30 mouse cellular contexts compared by ENCODE assay signal in genomic region chr11:7156427-7156826, GRCm38 (mm10). TPM values are rescaled to one million over a fixed set of nuclear protein-coding genes. Genes with fewer than 3 reads are reported as not detected.
DNase-seq lines count a peak whose midpoint lies in the region; ATAC-seq and TF ChIP-seq lines count a peak whose summit lies in the region.
"Had no signal": no experiment of that assay in that cellular context is flagged by ENCODE, and none has a peak within 500 bp of the region (broad histone marks: within the 10 kb centered on the region; RNA-seq: fewer than 3 reads in every experiment).

No protein-coding gene starts in this region.

- peaks cover 12% of the 10 kb centered on the region for H3K4me1 ChIP-seq in liver, postnatal 0 days (ENCODE audit: insufficient read depth)
- H3K4me1 ChIP-seq in liver, embryonic 12.5 days: peaks cover 17% of the 10 kb centered on the region

- intact Hi-C loops in gastrocnemius, adult 2 months (cut with DNase I): no loop called here

- no peak overlapping the region for H3K4me3 ChIP-seq in gastrocnemius, adult 2 months
- H3K4me3 ChIP-seq in liver, postnatal 0 days (ENCODE audit: low read depth, low read length): no peak overlapping the region
- no peak overlapping the region for H3K4me3 ChIP-seq in liver, embryonic 12.5 days
- H3K4me3 ChIP-seq: embryonic facial prominence, embryonic 13.5 days; embryonic facial prominence, embryonic 15.5 days; erythroblast, embryonic 14.5 days; forebrain, embryonic 10.5 days; forebrain, embryonic 12.5 days had no signal

- no peak for TF ChIP-seq CTCF in gastrocnemius, adult 2 months (IDR thresholded peaks at IDR 0.05)
- TF ChIP-seq CTCF in liver, postnatal 0 days (IDR thresholded peaks at IDR 0.05; ENCODE audit: low read depth): no peak

- H3K9me3 ChIP-seq in liver, postnatal 0 days (ENCODE audit: low read length): no peaks in the 10 kb centered on the region
- H3K9me3 ChIP-seq in liver, embryonic 12.5 days (replicated peaks): no peaks in the 10 kb centered on the region
- H3K9me3 ChIP-seq: embryonic facial prominence, embryonic 13.5 days; embryonic facial prominence, embryonic 15.5 days; forebrain, embryonic 10.5 days; forebrain, embryonic 12.5 days had no signal

- ATAC-seq in liver, postnatal 0 days: peak; percentile 77
- ATAC-seq in liver, embryonic 12.5 days: no peak
- ATAC-seq: CD4-positive, CD25-positive, alpha-beta regulatory T cell, adult 4 months; forebrain, embryonic 14.5 days; forebrain, embryonic 16.5 days had no signal

- no peaks in the 10 kb centered on the region for H3K27me3 ChIP-seq in liver, postnatal 0 days (ENCODE audit: insufficient read depth, low read length)
- no peaks in the 10 kb centered on the region for H3K27me3 ChIP-seq in liver, embryonic 12.5 days (replicated peaks)
- H3K27me3 ChIP-seq: embryonic facial prominence, embryonic 13.5 days; embryonic facial prominence, embryonic 15.5 days; forebrain, embryonic 12.5 days had no signal

- no peak overlapping the region for H3K4me2 ChIP-seq in liver, postnatal 0 days (ENCODE audit: low read depth, low read length)
- no peak overlapping the region for H3K4me2 ChIP-seq in liver, embryonic 12.5 days
- H3K4me2 ChIP-seq: embryonic facial prominence, embryonic 13.5 days; embryonic facial prominence, embryonic 15.5 days; forebrain, embryonic 12.5 days had no signal

- WGBS in liver, postnatal 0 days (ENCODE audit: insufficient replicate concordance): 44% methylated on average over 4 of the region's 4 CpGs
- 55% methylated on average over 4 of the region's 4 CpGs for WGBS in liver, embryonic 12.5 days (ENCODE audit: insufficient replicate concordance)

- no peak overlapping the region for H3K27ac ChIP-seq in gastrocnemius, adult 2 months
- peak overlapping the region; percentile 89 for H3K27ac ChIP-seq in liver, postnatal 0 days (ENCODE audit: low read depth)
- no peak overlapping the region for H3K27ac ChIP-seq in liver, embryonic 12.5 days
- H3K27ac ChIP-seq: embryonic facial prominence, embryonic 13.5 days; embryonic facial prominence, embryonic 15.5 days; forebrain, embryonic 10.5 days; forebrain, embryonic 12.5 days had no signal

- peaks cover 4% of the 10 kb centered on the region for H3K36me3 ChIP-seq in liver, postnatal 0 days (replicated peaks; ENCODE audit: insufficient read depth, low read length)
- no peaks in the 10 kb centered on the region for H3K36me3 ChIP-seq in liver, embryonic 12.5 days
- H3K36me3 ChIP-seq: embryonic facial prominence, embryonic 15.5 days; forebrain, embryonic 10.5 days; forebrain, embryonic 12.5 days; G1E had no signal

- no peak overlapping the region for H3K9ac ChIP-seq in liver, postnatal 0 days (replicated peaks)
- no peak overlapping the region for H3K9ac ChIP-seq in liver, embryonic 12.5 days
- H3K9ac ChIP-seq: embryonic facial prominence, embryonic 13.5 days; embryonic facial prominence, embryonic 15.5 days; forebrain, embryonic 12.5 days had no signal

- DNase-seq in gastrocnemius, adult 18-20 months (ENCODE audit: low spot score): peak; percentile 5
- DNase-seq in gastrocnemius, adult 2 months: no peak
- DNase-seq in liver, postnatal 0 days: no peak
- DNase-seq in neural tube, embryonic 10.5 days (ENCODE audit: extremely low spot score, low spot score): no peak
- DNase-seq: adrenal gland, adult 2 months; adrenal gland, postnatal 10 days; adrenal gland, postnatal 25 days; B cell, adult 2 months; cerebellum, adult 11 months; cerebellum, adult 18-20 months; cerebellum, adult 8-10 months; cerebellum, adult 9-11 months; cerebellum, postnatal 14 days; cerebellum, postnatal 36 days; embryo, embryonic 11 days had no signal

- peak; percentile 84 for TF ChIP-seq EP300 in liver, postnatal 0 days (IDR thresholded peaks at IDR 0.05; ENCODE audit: low read depth)

RNA-seq across cellular contexts. Expression of gene Gm11985, which starts 31.9 kb away (rescaled TPM):
- not detected for total RNA-seq in gastrocnemius, adult 18-20 months (2021)
- total RNA-seq in gastrocnemius, adult 2 months (2021): not detected
- 0.11 TPM in 2 replicates for polyA plus RNA-seq in liver, postnatal 0 days (2015; fragmentation: Nextera tagmentation; extraction: Ambion mirVana)
- not detected in 2 replicates for polyA plus RNA-seq in liver, embryonic 12.5 days (2016; fragmentation: Nextera tagmentation; extraction: Ambion mirVana)
- total RNA-seq: adrenal gland, adult 2 months; adrenal gland, postnatal 10 days; adrenal gland, postnatal 25 days; adrenal gland, postnatal 4 days; CH12.LX; common myeloid progenitor, adult 5-6 weeks had no signal
- polyA plus RNA-seq: adrenal gland, adult 2 months; brain, embryonic 14.5 days; CD4-positive, CD25-positive, alpha-beta regulatory T cell, adult 4 months; embryonic facial prominence, embryonic 11.5 days; embryonic facial prominence, embryonic 13.5 days; embryonic facial prominence, embryonic 15.5 days; erythroblast, embryonic 14.5 days; forebrain, embryonic 10.5 days; forebrain, embryonic 12.5 days; forebrain, embryonic 14.5 days; forebrain, embryonic 16.5 days; G1E had no signal

RNA-seq across cellular contexts. Expression of gene Igfbp1, which starts 41.2 kb away (rescaled TPM):
- not detected for total RNA-seq in gastrocnemius, adult 18-20 months (2021)
- total RNA-seq in gastrocnemius, adult 2 months (2021): not detected
- polyA plus RNA-seq in liver, postnatal 0 days (2015; fragmentation: Nextera tagmentation; extraction: Ambion mirVana): 1,301 and 1,767 TPM in 2 replicates
- 39.5 and 41.4 TPM in 2 replicates for polyA plus RNA-seq in liver, embryonic 12.5 days (2016; fragmentation: Nextera tagmentation; extraction: Ambion mirVana)
- total RNA-seq: adrenal gland, postnatal 25 days; CH12.LX; common myeloid progenitor, adult 5-6 weeks had no signal
- polyA plus RNA-seq: CD4-positive, CD25-positive, alpha-beta regulatory T cell, adult 4 months; forebrain, embryonic 12.5 days; G1E had no signal

RNA-seq across cellular contexts. Expression of gene Igfbp3, which starts 57.3 kb away (rescaled TPM):
- total RNA-seq in gastrocnemius, adult 18-20 months (2021): 10 to 100 TPM; 12.0 to 13.4 TPM
- total RNA-seq in gastrocnemius, adult 2 months (2021): 10 to 100 TPM; 10.7 to 18.1 TPM
- 27.4 and 31.3 TPM in 2 replicates for polyA plus RNA-seq in liver, postnatal 0 days (2015; fragmentation: Nextera tagmentation; extraction: Ambion mirVana)
- polyA plus RNA-seq in liver, embryonic 12.5 days (2016; fragmentation: Nextera tagmentation; extraction: Ambion mirVana): 42.6 and 43.2 TPM in 2 replicates
- total RNA-seq: CH12.LX had no signal
- polyA plus RNA-seq: CD4-positive, CD25-positive, alpha-beta regulatory T cell, adult 4 months; G1E had no signal
